25 mouse cellular contexts compared by ENCODE assay signal in genomic region chr5:38687694-38688093, GRCm38 (mm10).
"Had no signal": no experiment of that assay in that cellular context is flagged by ENCODE, and none has a peak within 500 bp of the region (broad histone marks: within the 10 kb centered on the region; RNA-seq: fewer than 3 reads in every experiment).

No protein-coding gene starts in this region.

- H3K4me3 ChIP-seq: gastrocnemius, adult 2 months; heart, embryonic 13.5 days; heart, embryonic 15.5 days; hindbrain, embryonic 13.5 days; hindbrain, embryonic 15.5 days; kidney, embryonic 15.5 days; limb, embryonic 12.5 days; liver, embryonic 13.5 days; liver, embryonic 15.5 days had no signal

- DNase-seq: gastrocnemius, adult 2 months; gastrocnemius, postnatal 10 days; gastrocnemius, postnatal 25 days; heart, adult 18-20 months; heart, postnatal 14 days; heart, postnatal 36 days; kidney, adult 11 months; kidney, adult 2 months; kidney, adult 9 months; kidney, postnatal 14 days; kidney, postnatal 36 days; layer of hippocampus, adult 9-11 months; layer of hippocampus, postnatal 36 days; left cerebral cortex, postnatal 4 days; liver; liver, embryonic 13.5 days had no signal

- H3K27me3 ChIP-seq: heart, embryonic 13.5 days; heart, embryonic 15.5 days; hindbrain, embryonic 15.5 days; kidney, embryonic 15.5 days; limb, embryonic 12.5 days had no signal

- H3K9me3 ChIP-seq: heart, embryonic 13.5 days; heart, embryonic 15.5 days; hindbrain, embryonic 13.5 days; hindbrain, embryonic 15.5 days; kidney, embryonic 15.5 days; limb, embryonic 12.5 days; liver, embryonic 13.5 days; liver, embryonic 15.5 days had no signal

- H3K27ac ChIP-seq: gastrocnemius, adult 2 months; heart, embryonic 13.5 days; heart, embryonic 15.5 days; hindbrain, embryonic 13.5 days; hindbrain, embryonic 15.5 days; hindbrain, postnatal 0 days; kidney, embryonic 15.5 days; kidney, postnatal 0 days; limb, embryonic 12.5 days; liver, embryonic 13.5 days; liver, embryonic 15.5 days had no signal

- H3K36me3 ChIP-seq: heart, embryonic 15.5 days; liver, embryonic 13.5 days; liver, embryonic 15.5 days had no signal
